12 mouse cellular contexts compared by ENCODE assay signal in genomic region chr19:28660912-28661311, GRCm38 (mm10).
"Had no signal": no experiment of that assay in that cellular context is flagged by ENCODE, and none has a peak within 500 bp of the region (broad histone marks: within the 10 kb centered on the region; RNA-seq: fewer than 3 reads in every experiment).

No protein-coding gene starts in this region.

- H3K9me3 ChIP-seq: limb, embryonic 10.5 days; liver, embryonic 15.5 days; midbrain, embryonic 13.5 days; neural tube, embryonic 15.5 days had no signal

- H3K4me2 ChIP-seq: liver, embryonic 11.5 days; liver, embryonic 15.5 days; midbrain, embryonic 13.5 days; neural tube, embryonic 15.5 days had no signal

- H3K36me3 ChIP-seq: limb, embryonic 10.5 days; liver, embryonic 15.5 days; midbrain, embryonic 13.5 days; neural tube, embryonic 15.5 days had no signal

- H3K4me3 ChIP-seq: limb, embryonic 10.5 days; liver, embryonic 15.5 days; midbrain, embryonic 13.5 days; myocyte; neural tube, embryonic 15.5 days had no signal

- H3K27me3 ChIP-seq: liver, embryonic 15.5 days; midbrain, embryonic 13.5 days had no signal

- DNase-seq: lung, adult 2 months; lung, postnatal 36 days; thymus, adult 18-20 months; thymus, postnatal 14 days had no signal

- H3K27ac ChIP-seq: hindbrain, postnatal 0 days; limb, embryonic 10.5 days; liver, embryonic 15.5 days; midbrain, embryonic 13.5 days; neural tube, embryonic 15.5 days had no signal

- H3K4me1 ChIP-seq: liver, embryonic 15.5 days; neural tube, embryonic 15.5 days had no signal

- ATAC-seq: hindbrain, postnatal 0 days; lung, postnatal 0 days; midbrain, embryonic 13.5 days had no signal

- H3K9ac ChIP-seq: liver, embryonic 15.5 days; midbrain, embryonic 13.5 days; neural tube, embryonic 15.5 days had no signal
